Mouse (Mus musculus) CH12.LX (cell line): ENCODE results near the gene Znrd1as. TPM values are rescaled to one million over a fixed set of nuclear protein-coding genes. Genes with fewer than 3 reads are reported as not detected.

ENCODE experiments used
- DNase-seq: peaks from one replicate; pipeline ENCODE4 v3.0.0-alpha.2; 2013; ENCODE audit errors: extremely low read depth
- H3K27ac ChIP-seq: 2 replicates; pipeline ENCODE4 v1.5.1; 2012; ENCODE audit warnings: low read depth, mild to moderate bottlenecking, control low read depth, moderate library complexity; ENCODE audit not compliant: insufficient read depth
- H3K27me3 ChIP-seq: replicated peaks from 2 replicates; pipeline ENCODE3; 2012; ENCODE audit warnings: inconsistent platforms
- H3K36me3 ChIP-seq, 2 experiments: replicated peaks in 1 of 2; 2 replicates each; pipeline versions ENCODE3 to v1.6.1; 2012; ENCODE audit warnings: inconsistent platforms in 1 of 2, low read length in 1 of 2, mild to moderate bottlenecking in 1 of 2, mixed read lengths in 1 of 2, moderate library complexity in 1 of 2; ENCODE audit not compliant: control insufficient read depth in 1 of 2, insufficient read depth in 1 of 2
- H3K4me1 ChIP-seq, 2 experiments: 2 replicates each; pipeline ENCODE4 v1.6.1; 2012; ENCODE audit warnings: inconsistent platforms in 1 of 2, moderate library complexity in 1 of 2; ENCODE audit not compliant: insufficient read depth in 2 of 2, control insufficient read depth in 1 of 2
- H3K4me2 ChIP-seq: 2 replicates; pipeline ENCODE4 v1.6.1; 2012; ENCODE audit warnings: low read depth, mild to moderate bottlenecking, control low read depth; ENCODE audit not compliant: poor library complexity, insufficient read depth, severe bottlenecking
- H3K4me3 ChIP-seq, 3 experiments: fragments of 150-350 bp in 1 of 3; sonication (generic) in 1 of 3; replicated peaks in 1 of 3; 2 replicates each; pipeline versions ENCODE3 to v1.5.1; 2011 to 2012; ENCODE audit warnings: low read depth in 2 of 3, low read length in 2 of 3, mild to moderate bottlenecking in 2 of 3, moderate library complexity in 2 of 3, control low read depth in 1 of 3, improper control_type of control experiment in 1 of 3, inconsistent platforms in 1 of 3, mixed read lengths in 1 of 3; ENCODE audit not compliant: poor library complexity in 1 of 3
- H3K79me2 ChIP-seq: replicated peaks from 2 replicates; pipeline ENCODE4 v1.6.1; 2012; ENCODE audit warnings: mild to moderate bottlenecking, moderate library complexity; ENCODE audit not compliant: control insufficient read depth, poor library complexity, insufficient read depth, severe bottlenecking; ENCODE audit errors: extremely low read depth
- H3K9ac ChIP-seq: 2 replicates; pipeline ENCODE4 v1.6.1; 2012; ENCODE audit warnings: low read depth, mild to moderate bottlenecking, control low read depth, moderate library complexity; ENCODE audit not compliant: insufficient read depth
- H3K9me3 ChIP-seq: replicated peaks from 2 replicates; pipeline ENCODE3; 2012; ENCODE audit warnings: low read length, inconsistent platforms, mixed read lengths
- CHD1 ChIP-seq: IDR thresholded peaks from 2 replicates; pipeline ENCODE4 v1.6.1; 2012; ENCODE audit warnings: low read depth, low read length, improper control_type of control experiment, inconsistent platforms
- E2F4 ChIP-seq: IDR thresholded peaks from 2 replicates; pipeline ENCODE4 v1.6.1; 2011; ENCODE audit warnings: low read depth, low read length, improper control_type of control experiment; ENCODE audit not compliant: insufficient replicate concordance
- HCFC1 ChIP-seq: IDR thresholded peaks from 2 replicates; pipeline ENCODE4 v1.6.1; 2012; ENCODE audit warnings: low read depth, mild to moderate bottlenecking, inconsistent platforms, low read length, improper control_type of control experiment
- IRF4 ChIP-seq: IDR thresholded peaks from 2 replicates; pipeline ENCODE4 v1.6.1; 2014; ENCODE audit warnings: low read depth, mild to moderate bottlenecking, inconsistent platforms, low read length, improper control_type of control experiment
- JUN ChIP-seq: IDR thresholded peaks from 2 replicates; pipeline ENCODE4 v1.6.1; 2011; ENCODE audit warnings: low read depth, mild to moderate bottlenecking, low read length, improper control_type of control experiment, moderate library complexity; ENCODE audit not compliant: insufficient read depth
- KAT2A ChIP-seq: IDR thresholded peaks from 2 replicates; pipeline ENCODE4 v1.6.1; 2012; ENCODE audit warnings: low read length, improper control_type of control experiment, inconsistent platforms; ENCODE audit not compliant: insufficient replicate concordance
- MAFK ChIP-seq: IDR thresholded peaks from 2 replicates; pipeline ENCODE4 v1.6.1; 2011; ENCODE audit warnings: low read length, improper control_type of control experiment; ENCODE audit not compliant: insufficient replicate concordance
- MAZ ChIP-seq: IDR thresholded peaks from 2 replicates; pipeline ENCODE4 v1.6.1; 2012; ENCODE audit warnings: low read depth, mild to moderate bottlenecking, inconsistent platforms, low read length, improper control_type of control experiment, moderate library complexity
- MXI1 ChIP-seq: IDR thresholded peaks from 2 replicates; pipeline ENCODE4 v1.6.1; 2011; ENCODE audit warnings: mild to moderate bottlenecking, low read depth, low read length, improper control_type of control experiment
- MYC ChIP-seq: IDR thresholded peaks from 2 replicates; pipeline ENCODE4 v1.6.1; 2011; ENCODE audit warnings: low read depth, mild to moderate bottlenecking, improper control_type of control experiment, low read length
- NELFE ChIP-seq: IDR thresholded peaks from 2 replicates; pipeline ENCODE4 v1.6.1; 2011; ENCODE audit warnings: low read depth, low read length, improper control_type of control experiment
- POLR2AphosphoS2 ChIP-seq: IDR thresholded peaks from 2 replicates; pipeline ENCODE4 v1.6.1; 2011; ENCODE audit warnings: low read depth, low read length, improper control_type of control experiment
- RAD21 ChIP-seq: IDR thresholded peaks from 2 replicates; pipeline ENCODE4 v1.6.1; 2011; ENCODE audit warnings: low read depth, mild to moderate bottlenecking, low read length, improper control_type of control experiment, moderate library complexity
- SIN3A ChIP-seq: IDR thresholded peaks from 2 replicates; pipeline ENCODE4 v1.6.1; 2012; ENCODE audit warnings: low read length, improper control_type of control experiment, inconsistent platforms
- TCF12 ChIP-seq: IDR thresholded peaks from 2 replicates; pipeline ENCODE4 v1.6.1; 2014; ENCODE audit warnings: low read depth, mild to moderate bottlenecking, inconsistent platforms, low read length, improper control_type of control experiment
- USF1 ChIP-seq: IDR thresholded peaks from 2 replicates; pipeline ENCODE4 v1.6.1; 2014; ENCODE audit warnings: low read depth, mild to moderate bottlenecking, inconsistent platforms, low read length, improper control_type of control experiment
- USF2 ChIP-seq: conservative IDR thresholded peaks from 2 replicates; pipeline ENCODE4 v1.6.1; 2011; ENCODE audit warnings: low read depth, low read length, improper control_type of control experiment
- ZNF384 ChIP-seq: IDR thresholded peaks from 2 replicates; pipeline ENCODE4 v1.6.1; 2012; ENCODE audit warnings: low read depth, low read length, improper control_type of control experiment, inconsistent platforms
- dilution Hi-C: fragments of 300-500 bp; cut with MboI; formaldehyde crosslinking; loops from 2 replicates; pipeline ENCODE4 v1.14.3; 2020; ENCODE audit warnings: low sequenced_read_pairs; ENCODE audit not compliant: extremely low pct_unique_long_range_greater_than_20kb, extremely low pct_ligation_motif_present
- in situ Hi-C: fragments of 300-500 bp; cut with MboI; formaldehyde crosslinking; loops from 3 replicates; pipeline ENCODE4 v1.14.3; 2019; ENCODE audit warnings: low sequenced_read_pairs, low pct_ligation_motif_present, low pct_unique_long_range_greater_than_20kb, mixed read lengths
- polyA plus RNA-seq: library from polyadenylated mRNA; unstranded; fragments of >175 nt; gene quantifications from 2 replicates; pipeline ENCODE4 v1.2.1, GENCODE M21; 2012; ENCODE audit warnings: low read depth; ENCODE audit not compliant: insufficient read length
- total RNA-seq, 2 experiments: library from RNA; depleted of rRNA; stranded (reverse); fragments of 300-350 nt in 1 of 2; fragments of >200 nt in 1 of 2; gene quantifications; 2 replicates each; pipeline ENCODE4 v1.2.3; 2012 to 2014

Gene Znrd1as
- total and polyA plus RNA-seq, 3 experiments: 8.1 to 9.3 (median 8.5) TPM

- TF ChIP-seq TCF12 (peak; percentile 86), KAT2A (peak; percentile 81; the same call in 1 of the 2 replicates), MYC (0 out of 2 replicates have a peak, but pooled peaks have one; percentile 20), MXI1 (peak; percentile 53; the same call in 1 of the 2 replicates), NELFE (peak; percentile 61), USF2 (no peak), MAFK (no peak), CHD1 (peak; percentile 87; the same call in 1 of the 2 replicates), ZNF384 (no peak), USF1 (no peak), IRF4 (peak; percentile 85), RAD21 (no peak), MAZ (peak; percentile 80), SIN3A (peak; percentile 90)
Measured at GRCm38 (mm10) chr17:36950981-36951947, 7.1 kb upstream of the Znrd1as start, which contains the start of gene Ppp1r11 (continued).

DNA sequence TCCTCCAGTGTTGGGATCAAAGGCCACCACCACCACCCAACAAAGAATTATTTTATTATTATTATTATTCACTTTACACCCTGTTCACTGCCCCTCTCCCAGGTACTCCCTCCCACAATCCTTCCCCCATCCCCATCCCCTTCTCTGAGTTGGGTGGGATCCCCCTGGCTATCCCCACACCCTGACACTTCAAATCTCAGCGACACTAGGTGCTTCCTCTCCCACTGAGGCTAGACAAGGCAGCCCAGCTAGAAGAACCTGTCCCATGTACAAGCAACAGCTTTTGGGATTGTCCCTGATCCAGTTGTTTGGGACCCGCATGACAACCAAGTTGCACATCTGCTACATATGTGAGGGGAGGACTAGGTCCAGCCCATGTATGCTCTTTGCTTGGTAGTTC, 5.8 kb upstream of the Znrd1as start:
- H3K4me3 ChIP-seq: no peak overlapping the region
- in situ Hi-C loops: no loop called here
- TF ChIP-seq E2F4: no peak
- TF ChIP-seq POLR2AphosphoS2: 0 out of 2 replicates have a peak, but pooled peaks have one; percentile 20
- TF ChIP-seq HCFC1: no peak
- no peak for TF ChIP-seq JUN
- TF ChIP-seq, all 38 proteins: peak for 1
- dilution Hi-C loops: no loop called here
- no peaks in the 10 kb centered on the region for H3K9me3 ChIP-seq
- no peaks in the 10 kb centered on the region for H3K27me3 ChIP-seq
- no peak overlapping the region for H3K27ac ChIP-seq
- H3K79me2 ChIP-seq: peaks cover 29% of the 10 kb centered on the region
- no peak overlapping the region for H3K4me2 ChIP-seq
- no peak for DNase-seq
- H3K36me3 ChIP-seq: peaks cover 26 to 62% of the 10 kb centered on the region in 2 experiments
- no peak overlapping the region for H3K9ac ChIP-seq
- peaks cover 0 to 17% of the 10 kb centered on the region in 2 experiments; a peak in 2 of 4 replicates for H3K4me1 ChIP-seq
